Mouse (Mus musculus): ENCODE data around the gene Ltbp4.

GRCm38 (mm10) chr7:27255721-27256120, 81.8 kb downstream of the Ltbp4 start:
- peak; percentile 55 for TF ChIP-seq CTCF (IDR thresholded peaks at IDR 0.05; ENCODE audit: extremely low read depth, insufficient read depth, low read length)
- TF ChIP-seq POLR2A (IDR thresholded peaks at IDR 0.05; ENCODE audit: extremely low read depth, insufficient read depth, low read length), result no peak
